In genomic region chr12:106174070-106174980, GRCm38 (mm10) we compare ENCODE assay signal across 8 mouse cellular contexts.
DNase-seq lines count a peak whose midpoint lies in the region; ATAC-seq and TF ChIP-seq lines count a peak whose summit lies in the region.

No protein-coding gene starts in this region.

- WGBS in heart, embryonic 13.5 days = under 1% methylated on average over 39 of the region's 39 CpGs
- WGBS in hindbrain, embryonic 13.5 days = under 1% methylated on average over 39 of the region's 39 CpGs
- WGBS in midbrain, embryonic 12.5 days = under 1% methylated on average over 39 of the region's 39 CpGs

- TF ChIP-seq POLR2A in cortical plate, adult 2 months (IDR thresholded peaks at IDR 0.05; ENCODE audit: extremely low read depth, insufficient read depth, low read length) = peak; percentile 41; the same call in 1 of the 2 replicates

- TF ChIP-seq CTCF in cortical plate, adult 2 months (IDR thresholded peaks at IDR 0.05; ENCODE audit: extremely low read depth, insufficient read depth, low read length) = no peak

- peak overlapping the region; percentile 57 for H3K4me3 ChIP-seq in heart, embryonic 13.5 days
- peak overlapping the region; percentile 39 for H3K4me3 ChIP-seq in cortical plate, adult 2 months (ENCODE audit: insufficient read depth, low read length)
- peak overlapping the region; percentile 42 for H3K4me3 ChIP-seq in hindbrain, embryonic 13.5 days
- H3K4me3 ChIP-seq in midbrain, embryonic 12.5 days = peak overlapping the region; percentile 43

- peaks cover 65% of the 10 kb centered on the region for H3K27me3 ChIP-seq in heart, embryonic 13.5 days (replicated peaks)
- H3K27me3 ChIP-seq in hindbrain, embryonic 13.5 days = 0 out of 2 replicates have a peak, but pooled peaks cover 4% of the 10 kb centered on the region
- H3K27me3 ChIP-seq in midbrain, embryonic 12.5 days = peaks cover 26% of the 10 kb centered on the region

- no peak for DNase-seq in heart, adult 11 months
- DNase-seq in CD4-positive, CD25-positive, alpha-beta regulatory T cell, adult 2 months (ENCODE audit: low read depth, low spot score) = peak; percentile 59
- no peak for DNase-seq in ovary, postnatal 36 days (ENCODE audit: low spot score)
- DNase-seq in adrenal gland, adult 18-20 months (ENCODE audit: low spot score in 2 of 2) = no peak

- H3K4me2 ChIP-seq in heart, embryonic 13.5 days = peak overlapping the region; percentile 91
- H3K4me2 ChIP-seq in hindbrain, embryonic 13.5 days = peak overlapping the region; percentile 69
- peak overlapping the region; percentile 74 for H3K4me2 ChIP-seq in midbrain, embryonic 12.5 days (replicated peaks)

- no peaks in the 10 kb centered on the region for H3K36me3 ChIP-seq in heart, embryonic 13.5 days
- H3K36me3 ChIP-seq in hindbrain, embryonic 13.5 days = no peaks in the 10 kb centered on the region
- H3K36me3 ChIP-seq in midbrain, embryonic 12.5 days = no peaks in the 10 kb centered on the region

- ATAC-seq in heart, embryonic 13.5 days (ENCODE audit: extremely low read depth, insufficient number of reproducible peaks, low FRiP score, low TSS enrichment) = no peak
- peak; percentile 25 for ATAC-seq in hindbrain, embryonic 13.5 days (ENCODE audit: low FRiP score)
- ATAC-seq in midbrain, embryonic 12.5 days (ENCODE audit: low FRiP score, low read depth) = peak; percentile 55

- no peaks in the 10 kb centered on the region for H3K9me3 ChIP-seq in heart, embryonic 13.5 days
- no peaks in the 10 kb centered on the region for H3K9me3 ChIP-seq in hindbrain, embryonic 13.5 days
- no peaks in the 10 kb centered on the region for H3K9me3 ChIP-seq in midbrain, embryonic 12.5 days

- peaks cover 12% of the 10 kb centered on the region for H3K4me1 ChIP-seq in heart, embryonic 13.5 days
- peaks cover 2% of the 10 kb centered on the region; the same call in 1 of the 2 replicates for H3K4me1 ChIP-seq in cortical plate, adult 2 months (ENCODE audit: control insufficient read depth, insufficient read depth, low read length)
- H3K4me1 ChIP-seq in hindbrain, embryonic 13.5 days (replicated peaks) = peaks cover 54% of the 10 kb centered on the region
- peaks cover 29% of the 10 kb centered on the region for H3K4me1 ChIP-seq in midbrain, embryonic 12.5 days

- no peak overlapping the region for H3K27ac ChIP-seq in heart, embryonic 13.5 days (replicated peaks)
- peak overlapping the region; percentile 69; the same call in 1 of the 2 replicates for H3K27ac ChIP-seq in cortical plate, adult 2 months (ENCODE audit: insufficient read depth, low read length)
- H3K27ac ChIP-seq in hindbrain, embryonic 13.5 days = peak overlapping the region; percentile 85
- peak overlapping the region; percentile 78 for H3K27ac ChIP-seq in midbrain, embryonic 12.5 days (replicated peaks)

- peak overlapping the region; percentile 65 for H3K9ac ChIP-seq in heart, embryonic 13.5 days
- peak overlapping the region; percentile 66 for H3K9ac ChIP-seq in hindbrain, embryonic 13.5 days
- H3K9ac ChIP-seq in midbrain, embryonic 12.5 days (replicated peaks) = peak overlapping the region; percentile 50
